Mouse (Mus musculus): ENCODE measurements around the gene Olfr632.
"Not testable (repeated sequence)": the region's sequence is repeated elsewhere in the genome, so short reads cannot be mapped to it uniquely, and the experiment has no call there.

Olfr632 gene

DNA sequence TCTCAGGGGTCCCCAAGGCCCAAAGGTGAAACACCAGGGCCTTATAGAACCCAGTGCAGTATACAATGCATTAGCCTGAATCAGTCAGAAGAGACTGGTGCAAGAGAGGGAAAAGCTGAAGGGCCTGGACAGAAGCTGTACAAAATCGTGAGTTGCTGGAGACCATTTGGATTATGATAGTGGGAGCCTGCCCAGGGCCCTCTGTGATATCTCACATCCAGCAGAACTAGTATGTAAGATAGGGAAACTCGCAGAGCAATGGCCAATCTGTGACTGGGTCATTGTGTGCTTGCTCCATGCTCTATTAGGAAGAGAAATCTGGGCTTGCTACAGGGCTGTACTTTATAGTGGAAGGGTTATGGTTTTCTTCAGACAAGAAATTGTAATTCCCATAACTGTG, at the start of gene Olfr632:
Gene Olfr632 (plus strand): TSS at position 84 of the 400 bp plus-strand sequence.
- DNase-seq (ENCODE audit: low read depth) = no peak

DNA sequence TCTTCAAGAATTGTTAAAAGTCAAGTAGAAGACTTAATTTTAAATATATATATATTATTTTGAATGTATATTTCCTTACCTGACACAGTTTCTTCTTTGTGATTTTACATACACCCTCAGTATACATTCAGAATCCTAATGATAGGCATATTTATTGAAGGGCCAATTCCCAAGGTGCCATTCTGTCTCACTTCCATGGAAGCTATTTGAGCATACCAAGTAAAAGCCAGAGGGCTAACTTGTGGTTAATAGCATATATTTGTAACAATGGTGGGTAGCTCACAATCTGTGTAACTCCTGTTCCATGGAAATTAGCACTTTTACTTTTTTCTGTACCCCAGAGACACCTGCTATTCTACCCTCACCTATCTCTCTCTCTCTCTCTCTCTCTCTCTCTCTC, 48.0 kb upstream of the Olfr632 start, which contains the start of gene Olfr66:
Gene Olfr66 (minus strand): TSS at position 101 of the 400 bp plus-strand sequence.
- DNase-seq (ENCODE audit: low read depth) = no peak

DNA sequence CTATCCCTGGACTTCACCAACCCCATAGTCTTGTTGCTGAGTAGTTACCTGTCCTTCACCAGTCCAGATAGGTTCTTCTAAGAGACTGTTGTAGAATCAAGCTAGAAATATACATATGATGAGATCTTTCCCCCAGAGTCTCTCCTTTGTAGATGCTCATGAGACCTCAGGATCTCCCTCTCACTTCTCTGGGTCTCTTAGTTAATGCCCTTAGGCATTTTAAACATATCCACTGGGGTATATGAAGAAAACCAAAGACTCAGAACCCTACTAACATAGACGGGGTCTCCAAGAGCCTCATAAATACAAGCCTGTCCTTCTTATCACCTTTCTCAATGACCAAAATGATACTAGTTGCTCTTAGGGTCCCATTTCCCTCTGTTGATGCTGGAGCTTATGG, 39.8 kb upstream of the Olfr632 start, which contains the start of gene Olfr64:
Gene Olfr64 (minus strand): TSS at position 101 of the 400 bp plus-strand sequence.
- no peak for DNase-seq (ENCODE audit: low read depth)

DNA sequence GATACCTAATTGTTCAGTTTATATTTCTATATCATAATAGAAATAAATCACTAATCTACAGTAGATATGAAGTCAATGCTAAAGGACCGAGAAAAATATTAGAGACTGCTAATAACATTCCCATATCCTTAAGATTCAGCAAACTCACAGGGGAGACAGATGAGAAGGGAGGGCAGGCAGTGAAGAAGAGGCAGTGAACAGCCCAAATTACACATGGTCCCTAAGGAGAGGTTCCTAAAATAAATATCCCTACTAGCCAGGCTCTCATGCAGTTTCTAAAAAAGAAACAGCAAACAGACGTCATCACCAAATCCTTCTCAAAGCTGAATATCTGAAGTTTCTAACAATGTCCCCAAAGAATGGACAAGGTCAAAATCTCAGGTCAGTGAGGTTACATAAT, 31.0 kb upstream of the Olfr632 start, which contains the start of gene Olfr65:
Gene Olfr65 (plus strand): TSS at position 301 of the 400 bp plus-strand sequence.
- no peak for DNase-seq (ENCODE audit: low read depth)

DNA sequence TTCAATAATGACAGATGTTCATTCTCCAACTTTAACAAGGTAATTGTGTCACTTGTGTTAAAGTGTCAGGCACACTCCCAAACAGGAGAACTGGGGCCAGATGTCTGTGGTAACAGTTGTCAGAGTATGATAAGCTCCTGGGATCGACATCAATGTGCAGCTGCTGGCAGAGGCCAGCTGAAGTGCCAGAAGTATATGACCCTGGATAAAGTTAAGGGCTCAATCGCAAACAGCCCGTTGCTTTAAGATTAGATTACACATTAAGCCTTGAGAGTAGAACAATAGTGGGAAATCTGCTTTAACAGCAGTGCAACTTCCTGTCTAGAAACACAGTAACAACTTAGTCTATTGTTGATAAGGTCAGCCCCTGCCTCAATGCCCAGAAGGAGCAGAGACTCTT, 24.1 kb upstream of the Olfr632 start:
- peak; percentile 92 for DNase-seq (ENCODE audit: low read depth)

DNA sequence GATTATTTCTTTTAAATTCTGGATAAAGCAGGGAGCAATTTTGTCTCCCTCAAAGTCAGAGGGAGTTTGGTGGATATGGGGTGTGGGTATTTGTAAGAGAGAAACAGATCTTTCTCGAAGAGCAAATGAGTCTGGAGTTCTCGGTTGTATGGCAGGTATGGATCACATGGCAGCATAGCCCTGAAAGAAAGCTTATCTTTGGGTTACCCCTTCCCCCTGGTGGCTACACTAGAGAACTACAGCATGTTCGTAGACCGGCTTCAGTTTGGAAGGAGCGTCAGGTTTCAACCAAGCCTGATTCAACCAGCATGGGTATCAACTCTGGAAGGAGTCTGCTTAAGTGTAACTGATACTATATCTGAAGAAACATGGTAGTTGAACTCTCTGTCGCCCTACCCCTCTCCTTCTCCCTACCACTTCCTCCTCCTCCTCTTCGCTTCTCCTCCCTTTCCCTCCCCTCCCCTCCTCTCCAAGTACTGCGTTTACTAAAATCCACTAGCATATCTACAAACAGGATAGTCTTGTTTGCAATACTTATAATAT, 21.1 kb upstream of the Olfr632 start:
- DNase-seq (ENCODE audit: low read depth) = peak; percentile 70

DNA sequence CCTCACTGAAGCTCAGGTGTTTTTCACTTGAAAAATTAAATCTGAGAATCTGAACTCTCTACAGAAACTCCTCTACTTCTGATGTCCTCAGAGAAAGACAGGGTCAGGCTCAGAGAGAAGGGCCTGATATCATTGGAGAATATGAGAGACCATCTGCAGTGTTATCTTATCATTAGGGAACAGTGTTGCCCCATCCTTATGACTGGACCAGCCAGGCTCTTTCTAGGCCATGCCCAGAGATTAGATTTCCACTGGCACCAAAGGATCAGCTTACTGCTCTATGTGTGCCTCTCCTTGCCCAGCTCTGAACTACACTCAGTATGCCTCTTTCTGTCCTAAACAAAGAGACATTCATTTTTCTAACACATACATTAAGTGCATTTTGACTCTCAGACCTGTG, 18.8 kb upstream of the Olfr632 start:
- DNase-seq (ENCODE audit: low read depth) = no peak

DNA sequence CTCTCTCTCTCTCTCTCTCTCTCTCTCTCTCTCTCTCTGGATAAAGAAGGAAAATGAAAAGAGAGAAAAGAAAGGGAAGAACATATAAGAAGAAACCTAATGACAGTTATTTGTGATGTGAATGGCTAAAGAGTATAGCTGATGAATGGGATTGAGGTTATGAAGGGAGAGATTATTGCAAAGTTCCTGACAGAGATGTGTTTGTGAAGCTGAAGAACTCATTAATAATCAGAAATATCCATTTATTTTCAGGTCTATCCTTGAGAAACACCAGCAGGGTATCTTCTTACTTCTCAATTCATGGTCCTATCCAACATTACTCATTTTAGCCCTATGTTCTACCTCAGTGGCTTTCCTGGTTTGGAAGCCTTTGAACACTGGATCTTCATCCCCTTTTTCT, 5.6 kb upstream of the Olfr632 start, which contains the start of gene Olfr631:
Gene Olfr631 (plus strand): TSS at position 301 of the 400 bp plus-strand sequence.
- no peak for DNase-seq (ENCODE audit: low read depth)

DNA sequence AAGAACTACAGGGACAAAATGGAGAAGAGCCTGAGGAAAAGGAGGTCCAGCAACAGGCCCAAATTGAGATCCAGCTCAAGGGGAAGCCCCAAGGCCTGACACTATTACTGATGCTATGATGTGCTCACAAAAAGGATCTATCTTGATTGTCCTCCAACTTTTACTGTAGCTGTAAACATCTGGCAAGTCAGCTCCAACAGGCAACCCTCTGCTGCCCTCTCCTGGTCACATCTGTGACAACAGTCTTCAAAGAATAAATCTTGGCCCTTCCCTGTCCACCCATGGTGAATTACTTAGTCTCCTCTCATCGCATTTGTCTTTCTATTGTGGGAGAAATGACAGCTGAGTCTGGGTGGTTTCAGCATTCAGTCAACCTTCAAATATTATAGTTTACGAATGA, 8.6 kb downstream of the Olfr632 start:
- DNase-seq (ENCODE audit: low read depth) = peak; percentile 84

DNA sequence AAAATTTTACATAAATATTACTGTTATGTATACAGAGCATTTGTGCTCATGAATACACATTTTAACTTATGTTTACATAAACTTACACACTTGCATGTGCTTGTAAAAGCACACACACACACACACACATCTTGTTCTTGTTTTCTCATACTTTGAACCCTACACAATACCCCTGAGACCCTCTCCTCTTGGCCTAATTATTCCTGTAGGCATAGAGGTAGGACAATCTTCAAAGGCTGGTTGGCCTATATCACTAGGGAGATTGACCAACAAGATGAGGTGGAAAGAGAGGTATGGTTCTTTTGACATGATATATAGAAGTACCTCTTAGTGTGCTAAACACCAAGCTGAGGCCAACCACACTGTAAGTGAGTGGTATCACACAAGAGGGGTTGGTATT, 10.0 kb downstream of the Olfr632 start, which contains the start of gene Olfr633:
Gene Olfr633 (plus strand): TSS at position 301 of the 400 bp plus-strand sequence.
- DNase-seq (ENCODE audit: low read depth) = no peak

DNA sequence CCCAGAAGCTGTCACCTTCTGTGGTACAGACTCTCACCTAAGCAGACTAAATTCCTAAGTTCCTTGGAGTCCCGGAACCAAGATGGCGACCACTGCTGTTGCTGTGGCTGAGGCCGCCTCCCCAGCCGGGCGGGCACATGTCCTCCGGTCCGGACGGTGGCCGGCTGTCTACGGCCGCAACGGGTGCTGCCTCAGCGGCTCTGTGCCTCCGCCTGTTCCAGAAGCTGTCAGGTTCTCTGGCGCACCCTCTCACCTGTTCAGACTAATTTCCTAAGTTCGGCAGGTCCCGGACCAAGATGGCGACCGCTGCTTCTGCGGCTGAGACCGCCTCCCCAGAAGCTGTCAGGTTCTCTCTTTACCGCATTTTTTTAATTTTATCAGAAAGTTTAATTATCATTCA, 32.7 kb downstream of the Olfr632 start:
- DNase-seq (ENCODE audit: low read depth) = not testable (repeated sequence)

DNA sequence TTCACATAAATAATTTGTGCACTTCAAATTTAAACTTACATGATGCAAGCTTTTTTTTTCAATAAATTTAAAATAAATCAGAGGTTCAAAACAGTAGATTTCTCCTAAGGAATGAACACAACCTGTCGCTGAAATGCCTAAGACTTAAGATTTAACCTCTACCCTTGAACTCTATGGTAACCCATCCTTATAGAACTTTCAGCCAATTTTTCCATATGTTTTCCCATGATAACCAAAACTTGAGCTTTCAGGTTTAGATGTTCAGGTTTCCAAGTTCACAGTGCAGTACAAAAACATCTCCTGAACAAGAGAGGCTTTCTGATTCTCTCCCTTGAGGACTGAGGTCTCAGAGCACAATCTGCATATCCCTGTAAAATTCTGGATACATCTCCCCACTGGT, 36.7 kb downstream of the Olfr632 start, which contains the start of gene Olfr635:
Gene Olfr635 (plus strand): TSS at position 301 of the 400 bp plus-strand sequence.
- no peak for DNase-seq (ENCODE audit: low read depth)

DNA sequence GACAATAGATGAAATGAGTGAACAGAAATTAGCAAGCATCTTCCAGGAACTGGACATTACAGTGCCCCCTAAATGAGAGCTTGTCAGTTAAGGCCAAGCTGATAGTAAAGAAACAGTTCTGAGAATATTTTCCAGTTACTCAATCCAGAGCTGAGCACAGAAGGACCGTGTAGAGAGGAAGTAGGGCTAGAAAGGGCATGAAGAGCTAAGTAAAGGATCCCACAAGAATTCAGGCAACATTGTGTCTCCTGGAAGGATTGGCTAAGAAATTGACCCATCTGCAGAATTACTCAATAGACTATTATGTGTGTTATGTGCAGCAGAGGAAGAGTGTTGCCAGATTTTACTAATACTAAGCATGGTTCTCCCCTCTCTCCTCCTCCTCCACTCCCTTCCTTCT, 37.6 kb downstream of the Olfr632 start:
- peak; percentile 11 for DNase-seq (ENCODE audit: low read depth)

Measured in 416B (cell line).